Mouse (Mus musculus) gastrocnemius, postnatal 36 days (tissue): Measurements from ENCODE around the gene Slco2a1. TPM values are rescaled to one million over a fixed set of nuclear protein-coding genes. Genes with fewer than 3 reads are reported as not detected.
A peak's percentile ranks its signal among the peaks of the same experiment; 100 is the strongest.

ENCODE experiments used
- DNase-seq, 2 experiments: peaks; one replicate each; pipeline ENCODE4 v3.0.0; 2022
- intact Hi-C: fragments of 180-260 bp; cut with DNase I; formaldehyde crosslinking; loops from one replicate; pipeline ENCODE4 v1.15.1; 2025
- total RNA-seq, 2 experiments: library from RNA; stranded (reverse); gene quantifications; 2 replicates each; pipeline ENCODE4 v1.2.3; 2021

Gene Slco2a1
- total RNA-seq, 2 experiments from 2014 or later = 0.54 to 0.64 TPM

DNA sequence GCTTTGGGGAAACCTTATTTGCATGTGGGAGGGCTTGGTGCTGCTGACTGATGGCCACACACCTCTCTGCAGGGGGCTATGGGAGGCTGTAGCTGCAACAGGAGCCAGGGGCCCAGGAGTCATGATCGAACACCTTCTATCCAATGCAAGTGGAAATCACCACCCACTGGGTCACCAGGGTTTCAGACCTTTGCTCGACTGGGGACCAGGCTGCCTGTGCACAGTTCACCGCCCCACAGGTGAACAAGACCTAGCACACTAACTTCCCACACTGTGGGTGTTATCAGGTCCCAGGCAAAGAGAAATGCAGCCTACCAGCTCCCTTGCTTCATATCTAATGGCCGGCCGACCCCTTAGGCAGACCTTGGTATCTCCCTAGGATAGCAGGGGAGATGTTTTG, 8.1 kb upstream of the Slco2a1 start:
- DNase-seq = no peak
- intact Hi-C loops = no loop called here

DNA sequence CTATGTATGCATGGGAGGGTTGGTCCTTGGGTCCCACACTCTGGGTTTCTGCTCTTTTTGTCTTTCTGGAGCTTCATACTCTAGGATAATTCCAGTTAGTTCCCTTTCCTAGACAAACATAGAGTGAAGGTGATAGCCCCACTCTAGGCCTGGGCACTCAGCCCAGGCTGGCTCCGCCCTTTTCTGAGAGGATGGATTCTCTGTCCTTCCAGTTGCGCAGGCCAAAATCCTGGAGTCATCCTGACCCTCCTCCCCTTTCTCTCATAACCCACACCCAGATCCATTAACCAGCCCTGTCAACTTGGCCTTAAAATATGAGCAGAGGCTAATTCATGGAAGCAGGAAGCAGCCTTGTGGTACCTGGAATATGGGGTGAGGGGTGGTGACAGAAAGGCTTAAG, 6.7 kb upstream of the Slco2a1 start:
- no peak for DNase-seq
- intact Hi-C loops = no loop called here

GRCm38 (mm10) chr9:102982376-102982775, 6.1 kb upstream of the Slco2a1 start:
- intact Hi-C loops = no loop called here
- DNase-seq = no peak

DNA sequence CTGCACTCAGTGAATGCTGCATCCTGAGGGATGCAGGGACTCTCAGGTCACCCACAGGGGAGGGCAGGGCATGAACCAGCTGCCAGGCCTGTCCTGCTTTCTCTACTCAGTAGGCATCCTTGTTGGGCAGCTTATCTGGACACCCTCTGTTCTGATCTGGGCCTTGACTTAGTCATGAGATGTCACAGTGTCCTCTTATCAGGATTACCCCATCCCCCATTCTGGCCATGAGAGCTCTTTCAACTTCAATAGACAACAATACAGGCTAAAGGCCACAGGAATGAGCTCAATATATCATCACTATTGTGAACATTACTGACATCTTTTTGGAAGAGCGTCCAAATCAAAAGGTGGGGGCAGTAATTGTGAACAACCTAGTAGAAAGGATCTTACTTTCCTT, 3.4 kb upstream of the Slco2a1 start:
- no peak for DNase-seq

GRCm38 (mm10) chr9:102985939-102986338, 2.6 kb upstream of the Slco2a1 start:
- no peak for DNase-seq
- intact Hi-C loops = no loop called here

More for the DNA sequence above, 3.4 kb upstream of the Slco2a1 start:
- intact Hi-C loops = no loop called here

- intact Hi-C loops = no loop called here
- no peak for DNase-seq
These were observed 2.0 kb downstream of the Slco2a1 start for GRCm38 (mm10) chr9:102990306-102991133.

DNA sequence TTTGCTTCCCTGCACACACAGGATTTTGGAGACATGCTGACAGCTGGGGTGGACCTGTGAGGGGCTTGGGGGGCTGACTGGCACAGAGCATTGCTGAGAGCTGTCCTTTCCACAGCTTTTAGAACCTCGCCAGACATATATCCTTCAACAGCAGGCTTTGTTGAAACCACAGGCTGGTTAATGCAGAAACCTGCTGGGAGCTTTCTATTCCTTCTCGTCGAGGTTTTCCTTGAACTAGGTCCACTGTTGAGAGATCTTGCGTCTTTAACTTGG, 2.6 kb downstream of the Slco2a1 start:
- DNase-seq = no peak
- intact Hi-C loops = no loop called here

- intact Hi-C loops = no loop called here
- DNase-seq = no peak
These were observed 4.4 kb downstream of the Slco2a1 start for GRCm38 (mm10) chr9:102992877-102993276.

- intact Hi-C loops = no loop called here
- DNase-seq = no peak
These were observed 5.3 kb downstream of the Slco2a1 start for GRCm38 (mm10) chr9:102993764-102994163.

GRCm38 (mm10) chr9:102995800-102996635, 7.5 kb downstream of the Slco2a1 start:
- intact Hi-C loops = no loop called here
- DNase-seq = no peak

- intact Hi-C loops = no loop called here
- no peak for DNase-seq
These were observed 11.9 kb downstream of the Slco2a1 start for GRCm38 (mm10) chr9:103000384-103000783.

GRCm38 (mm10) chr9:103004343-103004742, 15.8 kb downstream of the Slco2a1 start:
- DNase-seq = no peak
- intact Hi-C loops = no loop called here

DNA sequence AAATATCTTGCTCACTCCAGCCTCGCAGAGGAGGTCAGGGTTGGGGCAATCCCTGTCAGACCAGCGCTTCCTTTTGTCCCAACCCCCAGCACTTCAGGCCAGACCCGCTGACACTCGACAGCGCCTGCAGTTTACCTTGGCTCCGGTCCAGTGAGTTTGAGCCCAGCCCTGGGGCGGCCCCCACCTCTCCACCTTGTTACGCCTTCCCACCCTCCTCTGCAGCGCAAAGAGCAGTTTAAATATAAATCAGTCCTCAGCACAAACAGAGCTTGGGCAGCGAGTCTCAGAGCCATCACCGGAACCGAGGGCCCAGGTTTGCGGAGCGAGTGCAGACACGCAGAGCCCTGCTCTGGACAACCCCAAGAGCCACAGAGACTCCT, 19.2 kb downstream of the Slco2a1 start:
- peak in 1 of 2 experiments; percentile 17 for DNase-seq
- intact Hi-C loops = no loop called here

DNA sequence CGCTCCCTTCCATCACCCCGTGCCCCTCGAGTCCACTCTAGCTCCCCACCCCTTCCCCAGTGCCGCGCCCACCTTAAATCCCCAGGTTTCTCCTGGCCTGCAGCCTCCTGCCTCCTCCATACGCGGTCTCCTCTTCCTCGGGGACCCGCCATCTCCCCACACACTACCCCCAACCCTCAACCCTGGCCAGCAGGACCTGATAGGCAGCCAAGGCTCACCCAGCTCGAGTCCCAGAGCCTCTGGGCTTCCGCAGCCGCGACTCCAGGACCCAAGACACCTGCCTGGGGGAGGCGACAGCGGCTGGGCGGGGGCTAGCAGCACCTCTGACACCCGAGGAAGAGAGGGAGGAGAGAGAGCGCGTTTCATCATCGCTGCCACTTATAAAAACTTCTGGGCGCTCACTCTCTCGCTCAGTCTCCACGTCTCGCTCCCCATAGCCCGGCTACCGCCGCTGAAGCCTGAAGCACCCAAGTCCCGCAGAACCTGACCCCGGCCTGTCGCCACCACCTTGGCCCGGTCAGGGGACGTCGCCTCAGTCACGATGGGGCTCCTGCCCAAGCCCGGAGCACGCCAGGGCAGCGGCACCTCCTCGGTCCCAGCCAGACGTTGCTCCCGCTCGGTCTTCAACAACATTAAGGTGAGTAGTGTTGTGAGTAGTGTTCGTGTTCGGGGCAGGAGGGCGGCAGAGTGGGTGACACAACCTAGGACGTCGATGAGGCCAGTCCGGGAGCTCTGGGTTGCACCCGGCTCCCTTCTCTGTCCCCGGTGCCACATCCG, 19.8 kb downstream of the Slco2a1 start:
- intact Hi-C loops = no loop called here
- peak in 1 of 2 experiments; percentile 17 for DNase-seq

- no peak for DNase-seq
- intact Hi-C loops = no loop called here
These were observed 21.6 kb downstream of the Slco2a1 start for GRCm38 (mm10) chr9:103010161-103010560.

DNA sequence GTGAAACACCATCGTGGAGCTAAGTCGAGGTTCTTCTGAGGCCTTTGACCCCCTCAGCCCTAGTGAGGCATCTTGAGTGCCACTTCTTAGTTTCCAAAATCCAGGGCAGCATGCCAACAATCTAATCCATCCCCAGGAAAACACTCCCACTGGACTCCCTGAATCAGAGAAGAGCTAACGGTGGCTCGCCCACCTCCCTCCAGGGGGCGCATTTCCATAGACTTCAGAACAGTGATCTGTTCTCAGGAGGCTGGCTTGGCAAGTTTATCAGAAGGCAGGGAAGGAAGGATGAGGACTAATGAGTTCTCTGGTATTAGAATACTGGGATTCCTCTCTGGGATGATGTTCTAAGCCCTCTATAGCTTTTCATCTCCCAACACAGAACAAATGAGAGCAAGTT, 24.9 kb downstream of the Slco2a1 start:
- DNase-seq = peak in 1 of 2 experiments; percentile 22

DNA sequence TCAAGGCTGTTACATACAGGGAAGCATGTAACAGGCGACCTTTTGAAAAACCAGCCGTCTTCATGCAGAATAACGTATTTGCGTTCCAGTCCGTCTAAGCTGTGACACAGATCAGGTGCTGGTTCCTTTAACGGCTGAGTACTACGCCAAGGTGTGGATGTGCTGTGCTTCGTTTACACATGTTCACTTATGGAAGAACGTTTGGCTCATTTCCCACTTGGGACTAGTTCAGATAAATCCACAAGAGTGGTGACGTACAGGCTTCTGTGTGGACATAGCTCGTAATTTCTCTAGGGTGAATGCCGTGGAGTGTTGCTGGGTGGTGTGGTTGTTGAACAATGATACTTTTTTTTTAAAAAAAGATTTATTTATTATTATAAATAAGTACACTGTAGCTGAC, 26.2 kb downstream of the Slco2a1 start:
- no peak for DNase-seq
- intact Hi-C loops = no loop called here

More for the DNA sequence above, 24.9 kb downstream of the Slco2a1 start:
- intact Hi-C loops = no loop called here

- intact Hi-C loops = no loop called here
- DNase-seq = no peak
These were observed 35.6 kb downstream of the Slco2a1 start for GRCm38 (mm10) chr9:103024116-103024515.

DNA sequence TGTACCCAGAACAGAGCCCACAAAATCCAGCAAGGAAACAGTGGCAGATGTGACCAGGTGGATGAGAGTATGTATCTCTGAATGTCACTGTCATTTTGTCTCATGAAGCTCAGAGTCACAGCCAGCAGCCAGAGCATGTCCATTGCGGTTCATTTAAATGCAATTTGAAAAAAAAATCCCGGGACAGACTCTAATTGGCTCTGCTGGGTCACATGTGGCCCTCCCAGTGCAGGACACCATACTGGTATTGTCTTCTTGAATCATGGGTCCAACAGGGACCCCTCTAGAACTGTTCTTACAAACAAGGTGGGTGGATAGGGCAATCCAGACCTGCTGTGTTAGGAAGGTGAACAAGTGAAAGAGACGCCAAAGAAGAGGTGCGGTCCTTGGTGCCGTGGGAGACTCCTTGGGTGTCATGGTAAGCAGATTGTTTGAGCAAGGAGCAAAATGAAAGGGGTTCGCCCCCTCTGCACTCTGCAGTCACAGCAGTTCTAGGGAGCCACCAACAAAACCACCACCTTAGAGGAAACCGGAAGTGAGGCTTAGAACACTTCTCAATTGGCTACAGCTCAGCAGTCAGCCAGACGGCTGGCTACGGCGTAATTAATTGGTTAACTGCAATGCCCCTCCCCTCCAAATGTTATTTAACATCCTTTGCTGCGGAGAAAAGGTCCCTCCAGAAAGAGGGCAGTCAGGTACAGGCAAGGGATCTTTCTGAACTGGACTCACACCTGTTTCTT, 38.8 kb downstream of the Slco2a1 start:
- DNase-seq = no peak
- intact Hi-C loops = no loop called here

DNA sequence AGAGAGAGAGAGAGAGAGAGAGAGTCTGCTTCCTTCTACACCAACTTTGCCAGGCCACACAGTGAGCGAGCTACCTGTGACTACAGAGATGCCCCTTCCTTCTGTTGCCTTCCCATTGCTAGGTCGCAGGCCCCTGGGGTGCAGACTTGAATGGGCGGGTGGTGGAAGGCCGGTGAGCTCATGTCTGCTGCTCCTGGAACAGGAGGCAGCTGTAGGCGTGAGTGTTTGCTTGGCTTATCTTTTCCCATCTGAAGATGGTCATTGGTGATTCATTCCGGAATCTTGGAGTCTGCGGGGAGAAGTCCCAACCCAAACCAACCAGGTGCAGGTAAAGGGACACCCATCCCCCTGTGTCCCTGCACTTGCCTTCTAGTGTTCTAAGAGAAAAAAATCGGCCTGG, 40.5 kb downstream of the Slco2a1 start:
- no peak for DNase-seq
- intact Hi-C loops = no loop called here
